25 mouse cellular contexts compared by ENCODE assay signal in the genomic region with DNA sequence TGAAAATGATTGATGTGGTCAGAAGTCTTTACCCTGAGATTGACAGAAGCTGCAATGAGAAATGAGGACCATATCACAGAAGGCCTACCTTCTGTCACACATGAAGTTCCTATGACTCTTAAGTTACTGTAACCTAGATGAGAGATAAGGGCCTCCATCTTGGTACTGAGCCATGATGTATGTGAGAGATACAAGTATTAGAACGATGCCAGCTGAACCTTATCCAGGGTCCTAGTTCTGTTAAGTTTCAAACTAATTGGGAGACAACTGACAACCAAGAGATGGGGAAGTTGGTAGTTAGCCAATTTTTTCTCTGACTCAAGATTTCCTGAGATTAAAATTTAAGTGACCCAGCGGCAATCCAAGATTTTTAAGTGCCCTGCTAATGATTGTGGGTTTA.
DNase-seq lines count a peak whose midpoint lies in the region; ATAC-seq and TF ChIP-seq lines count a peak whose summit lies in the region.
"Had no signal": no experiment of that assay in that cellular context is flagged by ENCODE, and none has a peak within 500 bp of the region (broad histone marks: within the 10 kb centered on the region; RNA-seq: fewer than 3 reads in every experiment).

No protein-coding gene starts in this region.

- H3K4me2 ChIP-seq in embryonic facial prominence, embryonic 14.5 days (ENCODE audit: low read depth, low read length) = no peak overlapping the region
- H3K4me2 ChIP-seq in lung, embryonic 14.5 days = no peak overlapping the region
- H3K4me2 ChIP-seq in lung, embryonic 16.5 days (ENCODE audit: low read depth, low read length) = no peak overlapping the region
- H3K4me2 ChIP-seq: embryonic facial prominence, embryonic 13.5 days; forebrain, embryonic 13.5 days; forebrain, embryonic 15.5 days had no signal

- WGBS in embryonic facial prominence, embryonic 14.5 days = 75% methylated on average over 2 of the region's 2 CpGs
- 83% methylated on average over 2 of the region's 2 CpGs for WGBS in embryonic facial prominence, embryonic 10.5 days
- 47% methylated on average over 2 of the region's 2 CpGs for WGBS in lung, embryonic 14.5 days
- 54% methylated on average over 2 of the region's 2 CpGs for WGBS in lung, embryonic 16.5 days

- H3K4me1 ChIP-seq in embryonic facial prominence, embryonic 14.5 days (ENCODE audit: control insufficient read depth, insufficient read depth, low read length) = no peaks in the 10 kb centered on the region
- no peaks in the 10 kb centered on the region for H3K4me1 ChIP-seq in embryonic facial prominence, embryonic 10.5 days
- H3K4me1 ChIP-seq in lung, embryonic 14.5 days (ENCODE audit: insufficient read depth) = no peaks in the 10 kb centered on the region
- H3K4me1 ChIP-seq in lung, embryonic 16.5 days (replicated peaks; ENCODE audit: control insufficient read depth, insufficient read depth, low read length) = peaks cover 3% of the 10 kb centered on the region; the same call in 1 of the 2 replicates
- H3K4me1 ChIP-seq: embryonic facial prominence, embryonic 13.5 days; forebrain, embryonic 13.5 days; forebrain, embryonic 15.5 days had no signal

- H3K27ac ChIP-seq in embryonic facial prominence, embryonic 14.5 days (replicated peaks; ENCODE audit: low read depth, low read length) = no peak overlapping the region
- H3K27ac ChIP-seq in embryonic facial prominence, embryonic 10.5 days (replicated peaks) = no peak overlapping the region
- H3K27ac ChIP-seq in lung, embryonic 14.5 days (ENCODE audit: low read depth) = no peak overlapping the region
- H3K27ac ChIP-seq in lung, embryonic 16.5 days (ENCODE audit: low read length) = peak overlapping the region; percentile 6; the same call in 1 of the 2 replicates
- H3K27ac ChIP-seq: embryonic facial prominence, embryonic 13.5 days; forebrain, embryonic 13.5 days; forebrain, embryonic 15.5 days had no signal

- H3K4me3 ChIP-seq in embryonic facial prominence, embryonic 14.5 days (ENCODE audit: low read depth, low read length) = no peak overlapping the region
- H3K4me3 ChIP-seq in embryonic facial prominence, embryonic 10.5 days = no peak overlapping the region
- no peak overlapping the region for H3K4me3 ChIP-seq in lung, embryonic 14.5 days (ENCODE audit: low read depth, low read length)
- no peak overlapping the region for H3K4me3 ChIP-seq in lung, embryonic 16.5 days (ENCODE audit: low read length)
- H3K4me3 ChIP-seq: embryonic facial prominence, embryonic 13.5 days; forebrain, embryonic 13.5 days; forebrain, embryonic 15.5 days had no signal

- no peaks in the 10 kb centered on the region for H3K27me3 ChIP-seq in embryonic facial prominence, embryonic 14.5 days (replicated peaks; ENCODE audit: control insufficient read depth, insufficient read depth, low read length)
- no peaks in the 10 kb centered on the region for H3K27me3 ChIP-seq in embryonic facial prominence, embryonic 10.5 days (replicated peaks; ENCODE audit: low read depth, poor library complexity, severe bottlenecking)
- H3K27me3 ChIP-seq in lung, embryonic 14.5 days (ENCODE audit: insufficient read depth, low read length) = no peaks in the 10 kb centered on the region
- no peaks in the 10 kb centered on the region for H3K27me3 ChIP-seq in lung, embryonic 16.5 days (ENCODE audit: control insufficient read depth, insufficient read depth, low read depth, low read length)
- H3K27me3 ChIP-seq: CH12.LX; embryonic facial prominence, embryonic 13.5 days; forebrain, embryonic 13.5 days; forebrain, embryonic 15.5 days; Patski had no signal

- no peak for ATAC-seq in embryonic facial prominence, embryonic 14.5 days (ENCODE audit: low read depth)
- ATAC-seq in lung, embryonic 14.5 days (ENCODE audit: insufficient read depth) = peak; percentile 59; the same call in 1 of the 2 replicates
- peak; percentile 45; the same call in 1 of the 2 replicates for ATAC-seq in lung, embryonic 16.5 days (ENCODE audit: low read depth)
- ATAC-seq: activated CD4-positive, CD25-positive, alpha-beta regulatory T cell, adult 4 months; CD4-positive, CD25-positive, alpha-beta regulatory T cell, adult 4 months; forebrain, embryonic 13.5 days; forebrain, embryonic 15.5 days; Patski had no signal

- TF ChIP-seq CTCF in lung, embryonic 14.5 days (IDR thresholded peaks at IDR 0.05; ENCODE audit: low read depth) = no peak

- H3K9ac ChIP-seq in embryonic facial prominence, embryonic 14.5 days (ENCODE audit: low read depth, low read length) = no peak overlapping the region
- no peak overlapping the region for H3K9ac ChIP-seq in lung, embryonic 14.5 days
- H3K9ac ChIP-seq in lung, embryonic 16.5 days (ENCODE audit: low read length) = no peak overlapping the region
- H3K9ac ChIP-seq: embryonic facial prominence, embryonic 13.5 days; forebrain, embryonic 13.5 days; forebrain, embryonic 15.5 days had no signal

- H3K36me3 ChIP-seq in embryonic facial prominence, embryonic 14.5 days (ENCODE audit: control insufficient read depth, insufficient read depth, low read length) = no peaks in the 10 kb centered on the region
- H3K36me3 ChIP-seq in embryonic facial prominence, embryonic 10.5 days (replicated peaks) = no peaks in the 10 kb centered on the region
- no peaks in the 10 kb centered on the region for H3K36me3 ChIP-seq in lung, embryonic 14.5 days (ENCODE audit: insufficient read depth)
- no peaks in the 10 kb centered on the region for H3K36me3 ChIP-seq in lung, embryonic 16.5 days (ENCODE audit: control insufficient read depth, insufficient read depth, low read length)
- H3K36me3 ChIP-seq: embryonic facial prominence, embryonic 13.5 days; forebrain, embryonic 15.5 days; G1E had no signal

- no peaks in the 10 kb centered on the region for H3K9me3 ChIP-seq in embryonic facial prominence, embryonic 14.5 days (ENCODE audit: control insufficient read depth, low read length)
- no peaks in the 10 kb centered on the region for H3K9me3 ChIP-seq in embryonic facial prominence, embryonic 10.5 days
- H3K9me3 ChIP-seq in lung, embryonic 14.5 days (ENCODE audit: low read depth, low read length) = no peaks in the 10 kb centered on the region
- no peaks in the 10 kb centered on the region for H3K9me3 ChIP-seq in lung, embryonic 16.5 days (ENCODE audit: control insufficient read depth, low read length)
- H3K9me3 ChIP-seq: embryonic facial prominence, embryonic 13.5 days; forebrain, embryonic 15.5 days; G1E had no signal

- DNase-seq in embryonic facial prominence, embryonic 14.5 days (ENCODE audit: low spot score) = peak; percentile 7
- no peak for DNase-seq in embryonic facial prominence, embryonic 10.5 days (ENCODE audit: low spot score)
- DNase-seq in lung, embryonic 14.5 days = peak; percentile 72
- DNase-seq in lung, postnatal 36 days = no peak
- no peak for DNase-seq in lung, postnatal 14 days
- DNase-seq in lung, postnatal 10 days = peak; percentile 2
- DNase-seq in lung, adult 18-20 months = no peak
- DNase-seq: adrenal gland, adult 8-10 months; adrenal gland, postnatal 14 days; adrenal gland, postnatal 36 days; B cell, adult 2 months; cerebellum, adult 11-12 months; cerebellum, adult 2 months; cerebellum, adult 9-10 months; cerebellum, postnatal 10 days; cerebellum, postnatal 25 days had no signal

Comparison
In these comparisons a context has a peak if more than half of its experiments do, and no peak if none do; other contexts are left out.
1. DNase-seq: peak in embryonic facial prominence, embryonic 14.5 days (single experiment), lung, embryonic 14.5 days (single experiment) and lung, postnatal 10 days (single experiment); none in embryonic facial prominence, embryonic 10.5 days (single experiment), lung, postnatal 36 days (single experiment), lung, postnatal 14 days (single experiment) and lung, adult 18-20 months (0 of 2).